Mouse (Mus musculus): ENCODE results near the gene S100a8. TPM values are rescaled to one million over a fixed set of nuclear protein-coding genes. Genes with fewer than 3 reads are reported as not detected.

The S100a8 gene
- total RNA-seq (2023) = over 10,000 TPM; 44,455 to 51,539 TPM

GRCm38 (mm10) chr3:90668846-90669245 lies at the start of gene S100a8:
S100a8 (plus strand) TSS chr3:90668978.

GRCm38 (mm10) chr3:90653717-90654116 lies 15.1 kb upstream of the S100a8 start, which contains the start of gene S100a7a:
S100a7a (plus strand) TSS chr3:90654017.

GRCm38 (mm10) chr3:90695613-90696012 lies 26.8 kb downstream of the S100a8 start, which contains the start of gene S100a9:
S100a9 (minus strand) TSS chr3:90695721.

Other genes with a start within 250 kb of the S100a8 start
- gene Ints3, start 235.4 kb upstream of the S100a8 start, total RNA-seq (2023) = 10 to 100 TPM; 41.6 to 47.1 TPM
- under 1 TPM; 0.24 to 0.53 TPM for gene Npr1, start 203.1 kb upstream of the S100a8 start, total RNA-seq (2023)
- 10 to 100 TPM; 48.3 to 54.9 TPM for gene Ilf2, start 192.9 kb upstream of the S100a8 start, total RNA-seq (2023)
- 10 to 100 TPM; 29.9 to 34.6 TPM for gene Snapin, start 177.9 kb upstream of the S100a8 start, total RNA-seq (2023)
- gene Chtop, start 159.5 kb upstream of the S100a8 start, total RNA-seq (2023) = 10 to 100 TPM; 71.9 to 85.5 TPM
- 10 to 100 TPM; 20.7 to 24.0 TPM for gene S100a1, start 154.6 kb upstream of the S100a8 start, total RNA-seq (2023)
- gene S100a13, start 154.5 kb upstream of the S100a8 start, total RNA-seq (2023) = 10 to 100 TPM; 37.9 to 38.8 TPM
- gene S100a14, start 142.1 kb upstream of the S100a8 start, total RNA-seq (2023) = under 1 TPM in 1 of 2 experiments, not detected in 1; 0.69 TPM
- gene S100a16, start 131.7 kb upstream of the S100a8 start, total RNA-seq (2023) = not detected
- gene S100a3, start 108.4 kb upstream of the S100a8 start, total RNA-seq (2023) = 1 to 10 TPM; 5.8 to 6.8 TPM
- 1 to 10 TPM; 1.6 to 3.5 TPM for gene S100a2, start 78.7 kb upstream of the S100a8 start, total RNA-seq (2023)
- not detected for gene Gm42674, start 67.1 kb upstream of the S100a8 start, total RNA-seq (2023)
- gene S100a4, start 65.2 kb upstream of the S100a8 start, total RNA-seq (2023) = 100 to 1,000 TPM; 261 to 505 TPM
- not detected for gene S100a5, start 60.5 kb upstream of the S100a8 start, total RNA-seq (2023)
- 1,000 to 10,000 TPM; 1,472 to 1,540 TPM for gene S100a6, start 56.1 kb upstream of the S100a8 start, total RNA-seq (2023)
- 1 to 10 TPM; 1.4 to 1.6 TPM for gene S100a7a, start 15.0 kb upstream of the S100a8 start, total RNA-seq (2023)
- gene S100a9, start 26.7 kb downstream of the S100a8 start, total RNA-seq (2023) = over 10,000 TPM; 52,893 to 61,962 TPM
- 1 to 10 TPM in 1 of 2 experiments, under 1 TPM in 1; 0.55 to 1.7 TPM for gene Pglyrp4, start 57.9 kb downstream of the S100a8 start, total RNA-seq (2023)
- not detected for gene Gm5849, start 108.9 kb downstream of the S100a8 start, total RNA-seq (2023)